Mouse (Mus musculus): ENCODE data around the gene Fam174b. TPM values are rescaled to one million over a fixed set of nuclear protein-coding genes. Genes with fewer than 3 reads are reported as not detected.

Gene Fam174b
- total RNA-seq, 2 experiments from 2014 or later, result 187 to 201 TPM

GRCm38 (mm10) chr7:73814454-73814853 is 74.4 kb downstream of the Fam174b start:
- no peak for DNase-seq

- no peak for DNase-seq
Observed at GRCm38 (mm10) chr7:73816255-73816996, 76.3 kb downstream of the Fam174b start.

- no peak for DNase-seq
Observed at GRCm38 (mm10) chr7:73819366-73819765, 79.3 kb downstream of the Fam174b start.

Small RNAs within 50 kb of the gene (microRNA-seq; reads per million reads assigned to microRNA genes)
- 0 reads per million in 2 experiments for gene Mir7234

Other genes with a start within 250 kb of the Fam174b start
- gene Chd2, start 198.5 kb upstream of the Fam174b start, total RNA-seq (2021), result 10 to 100 TPM; 28.2 to 38.8 TPM

Measured in heart, adult 18-20 months (tissue).